Mouse (Mus musculus) heart, postnatal 0 days (tissue): ENCODE measurements at regions not wholly inside any gene's neighbourhood (a gene's known extent, or its start where the extent isn't known, plus 50 kb on each side); places are given as distances from the start of the nearest gene placed in this dataset.
A peak's percentile ranks its signal among the peaks of the same experiment; 100 is the strongest.

Experiments used
- ATAC-seq: fragments of 200-750 bp; cut with Nextera tagmentation; 2 replicates; pipeline ENCODE4 v1.8.0; 2017; ENCODE audit warnings: low read depth, moderate number of reproducible peaks, moderate library complexity; ENCODE audit not compliant: insufficient read depth
- DNase-seq: peaks from one replicate; pipeline ENCODE4 v3.0.0-alpha.2; 2016; ENCODE audit warnings: low spot score
- H3K27ac ChIP-seq: fragments of 300-500 bp; sonication (generic); 2 replicates; pipeline ENCODE4 v1.5.1; 2014; ENCODE audit warnings: low read depth, mild to moderate bottlenecking
- H3K27me3 ChIP-seq: fragments of 300-500 bp; sonication (generic); 2 replicates; pipeline ENCODE4 v1.6.1; 2014; ENCODE audit warnings: low read length, mixed read lengths; ENCODE audit not compliant: control insufficient read depth, insufficient read depth
- H3K36me3 ChIP-seq: fragments of 300-500 bp; sonication (generic); replicated peaks from 2 replicates; pipeline ENCODE4 v1.6.1; 2014; ENCODE audit warnings: low read length, mixed read lengths; ENCODE audit not compliant: control insufficient read depth, insufficient read depth
- H3K4me1 ChIP-seq: fragments of 300-500 bp; sonication (generic); 2 replicates; pipeline ENCODE4 v1.6.1; 2014; ENCODE audit warnings: antibody characterized with exemption; ENCODE audit not compliant: control insufficient read depth, insufficient read depth
- H3K4me2 ChIP-seq: fragments of 300-500 bp; sonication (generic); 2 replicates; pipeline ENCODE4 v1.6.1; 2014; ENCODE audit warnings: low read depth, mild to moderate bottlenecking, low read length, moderate library complexity
- H3K4me3 ChIP-seq: fragments of 300-500 bp; sonication (generic); 2 replicates; pipeline ENCODE4 v1.5.1; 2014; ENCODE audit warnings: low read depth, low read length
- H3K9ac ChIP-seq: fragments of 300-500 bp; sonication (generic); replicated peaks from 2 replicates; pipeline ENCODE4 v1.6.1; 2014; ENCODE audit warnings: low read depth, low read length, mixed read lengths
- H3K9me3 ChIP-seq: fragments of 300-500 bp; sonication (generic); replicated peaks from 2 replicates; pipeline ENCODE4 v1.6.1; 2016; ENCODE audit warnings: low read length; ENCODE audit not compliant: control insufficient read depth
- CTCF ChIP-seq: IDR thresholded peaks from 2 replicates; pipeline ENCODE4 v1.5.1; 2016; ENCODE audit warnings: antibody characterized with exemption, control low read depth, low read depth
- EP300 ChIP-seq: IDR thresholded peaks from 2 replicates; pipeline ENCODE4 v1.6.1; 2016; ENCODE audit warnings: antibody characterized with exemption, low read depth
- WGBS: fragments of 180-500 bp; shearing (Covaris S2); extraction: QIAGEN DNeasy Blood & Tissue Kit; methylation state at CpG from one replicate; pipeline ENCODE4 v1.1.7; 2014; 5-methylcytosine and 5-hydroxymethylcytosine counted together

- peak; percentile 75 for DNase-seq
- peaks cover 8% of the 10 kb centered on the region; the same call in 1 of the 2 replicates for H3K4me1 ChIP-seq
- H3K9me3 ChIP-seq: no peaks in the 10 kb centered on the region
- ATAC-seq: peak; percentile 75
- H3K4me2 ChIP-seq: peak overlapping the region; percentile 48
- TF ChIP-seq CTCF (peak; percentile 84), EP300 (no peak)
- no peak overlapping the region for H3K9ac ChIP-seq
- H3K4me3 ChIP-seq: peak overlapping the region; percentile 17; the same call in 1 of the 2 replicates
- 20% methylated on average over 30 of the region's 30 CpGs for WGBS
- H3K27ac ChIP-seq: no peak overlapping the region
- peaks cover 8% of the 10 kb centered on the region; the same call in 1 of the 2 replicates for H3K27me3 ChIP-seq
- no peaks in the 10 kb centered on the region for H3K36me3 ChIP-seq
Measured at GRCm38 (mm10) chr4:131252602-131253442, 308.6 kb downstream of the Matn1 start.

GRCm38 (mm10) chr4:131253443-131253817 is 309.2 kb downstream of the Matn1 start:
- no peak overlapping the region for H3K4me3 ChIP-seq

GRCm38 (mm10) chr4:131254243-131254642 is 310.1 kb downstream of the Matn1 start:
- Histone ChIP-seq H3K27ac (peak overlapping the region; percentile 62), H3K4me2 (no peak overlapping the region), H3K36me3 (no peaks in the 10 kb centered on the region), H3K4me1 (peaks cover 8% of the 10 kb centered on the region; the same call in 1 of the 2 replicates), H3K9ac (no peak overlapping the region), H3K4me3 (no peak overlapping the region), H3K27me3 (peaks cover 8% of the 10 kb centered on the region; the same call in 1 of the 2 replicates), H3K9me3 (no peaks in the 10 kb centered on the region)
- ATAC-seq: peak; percentile 62
- 25% methylated on average over 7 of the region's 7 CpGs for WGBS
- peak; percentile 59 for DNase-seq
- TF ChIP-seq CTCF (0 out of 2 replicates have a peak, but pooled peaks have one; percentile 3), EP300 (no peak)

More at GRCm38 (mm10) chr4:131253443-131253817, 309.2 kb downstream of the Matn1 start:
- ATAC-seq (peak; percentile 7; the same call in 1 of the 2 replicates), DNase-seq (no peak)
- Histone ChIP-seq H3K27me3 (peaks cover 8% of the 10 kb centered on the region; the same call in 1 of the 2 replicates), H3K9me3 (no peaks in the 10 kb centered on the region), H3K9ac (no peak overlapping the region), H3K27ac (no peak overlapping the region), H3K4me2 (peak overlapping the region; percentile 48), H3K4me1 (peaks cover 8% of the 10 kb centered on the region; the same call in 1 of the 2 replicates), H3K36me3 (no peaks in the 10 kb centered on the region)
- under 1% methylated on average over 8 of the region's 8 CpGs for WGBS
- no peak for TF ChIP-seq CTCF
- TF ChIP-seq EP300: no peak

- WGBS: 45% methylated on average over 6 of the region's 6 CpGs
- Histone ChIP-seq H3K4me3 (no peak overlapping the region), H3K4me2 (no peak overlapping the region), H3K36me3 (no peaks in the 10 kb centered on the region), H3K27ac (no peak overlapping the region; the same call in 1 of the 2 replicates), H3K9ac (no peak overlapping the region), H3K4me1 (peaks cover 8% of the 10 kb centered on the region; the same call in 1 of the 2 replicates), H3K9me3 (no peaks in the 10 kb centered on the region), H3K27me3 (peaks cover 8% of the 10 kb centered on the region; the same call in 1 of the 2 replicates)
- DNase-seq: no peak
- TF ChIP-seq EP300 (no peak), CTCF (peak; percentile 56)
- peak; percentile 44; the same call in 1 of the 2 replicates for ATAC-seq
Measured at GRCm38 (mm10) chr4:131254691-131255090, 310.5 kb downstream of the Matn1 start.

GRCm38 (mm10) chr4:131261236-131261635 is 317.1 kb downstream of the Matn1 start:
- no peaks in the 10 kb centered on the region for H3K9me3 ChIP-seq
- no peak overlapping the region for H3K9ac ChIP-seq
- H3K4me2 ChIP-seq: no peak overlapping the region
- TF ChIP-seq CTCF (no peak), EP300 (no peak)
- no peak overlapping the region for H3K4me3 ChIP-seq
- DNase-seq (no peak), ATAC-seq (no peak)
- no peaks in the 10 kb centered on the region for H3K36me3 ChIP-seq
- H3K27me3 ChIP-seq: 0 out of 2 replicates have a peak, but pooled peaks cover 7% of the 10 kb centered on the region
- H3K4me1 ChIP-seq: no peaks in the 10 kb centered on the region
- H3K27ac ChIP-seq: no peak overlapping the region
- WGBS: 72% methylated on average over 2 of the region's 2 CpGs
